Mouse (Mus musculus) heart, embryonic 11.5 days (tissue): ENCODE measurements around the gene Trim9. TPM values are rescaled to one million over a fixed set of nuclear protein-coding genes. Genes with fewer than 3 reads are reported as not detected.
A peak's percentile ranks its signal among the peaks of the same experiment; 100 is the strongest.

Experiments used
- ATAC-seq: fragments of 200-750 bp; cut with Nextera tagmentation; replicated peaks from 2 replicates; pipeline ENCODE4 v1.8.0; 2017; ENCODE audit warnings: moderate library complexity; ENCODE audit not compliant: insufficient number of reproducible peaks, low FRiP score, low TSS enrichment
- H3K27ac ChIP-seq: fragments of 300-500 bp; sonication (generic); 2 replicates; pipeline ENCODE4 v1.5.1; 2014; ENCODE audit warnings: mild to moderate bottlenecking, low read depth, low read length
- H3K27me3 ChIP-seq: fragments of 300-500 bp; sonication (generic); 2 replicates; pipeline ENCODE4 v1.6.1; 2014; ENCODE audit warnings: mild to moderate bottlenecking, low read length, mixed read lengths; ENCODE audit not compliant: control insufficient read depth, insufficient read depth
- H3K36me3 ChIP-seq: fragments of 300-500 bp; sonication (generic); 2 replicates; pipeline ENCODE4 v1.6.1; 2014; ENCODE audit warnings: mild to moderate bottlenecking, low read length, moderate library complexity, mixed read lengths; ENCODE audit not compliant: control insufficient read depth, insufficient read depth
- H3K4me1 ChIP-seq: fragments of 300-500 bp; sonication (generic); 2 replicates; pipeline ENCODE4 v1.6.1; 2014; ENCODE audit warnings: low read length; ENCODE audit not compliant: control insufficient read depth, insufficient read depth
- H3K4me2 ChIP-seq: fragments of 300-500 bp; sonication (generic); 2 replicates; pipeline ENCODE4 v1.6.1; 2014; ENCODE audit warnings: mild to moderate bottlenecking, moderate library complexity
- H3K4me3 ChIP-seq: fragments of 300-500 bp; sonication (generic); 2 replicates; pipeline ENCODE4 v1.5.1; 2014; ENCODE audit warnings: low read depth, low read length
- H3K9ac ChIP-seq: fragments of 300-500 bp; sonication (generic); 2 replicates; pipeline ENCODE4 v1.6.1; 2014; ENCODE audit warnings: mild to moderate bottlenecking, low read depth, low read length, moderate library complexity
- H3K9me3 ChIP-seq: fragments of 300-500 bp; sonication (generic); replicated peaks from 2 replicates; pipeline ENCODE4 v1.6.1; 2016; ENCODE audit warnings: low read length; ENCODE audit not compliant: control insufficient read depth
- WGBS: fragments of 180-500 bp; shearing (Covaris S2); extraction: QIAGEN DNeasy Blood & Tissue Kit; methylation state at CpG from one replicate; pipeline ENCODE4 v1.1.7; 2014; ENCODE audit not compliant: insufficient replicate concordance; 5-methylcytosine and 5-hydroxymethylcytosine counted together
- polyA plus RNA-seq: library from polyadenylated mRNA; unstranded; fragments of >200 nt; fragmentation: Nextera tagmentation; extraction: Ambion mirVana; gene quantifications from 2 replicates; pipeline ENCODE4 v1.2.1, GENCODE M21; 2014

Gene Trim9
- polyA plus RNA-seq, 1 experiment from 2014 or later, result 0.59 TPM

DNA sequence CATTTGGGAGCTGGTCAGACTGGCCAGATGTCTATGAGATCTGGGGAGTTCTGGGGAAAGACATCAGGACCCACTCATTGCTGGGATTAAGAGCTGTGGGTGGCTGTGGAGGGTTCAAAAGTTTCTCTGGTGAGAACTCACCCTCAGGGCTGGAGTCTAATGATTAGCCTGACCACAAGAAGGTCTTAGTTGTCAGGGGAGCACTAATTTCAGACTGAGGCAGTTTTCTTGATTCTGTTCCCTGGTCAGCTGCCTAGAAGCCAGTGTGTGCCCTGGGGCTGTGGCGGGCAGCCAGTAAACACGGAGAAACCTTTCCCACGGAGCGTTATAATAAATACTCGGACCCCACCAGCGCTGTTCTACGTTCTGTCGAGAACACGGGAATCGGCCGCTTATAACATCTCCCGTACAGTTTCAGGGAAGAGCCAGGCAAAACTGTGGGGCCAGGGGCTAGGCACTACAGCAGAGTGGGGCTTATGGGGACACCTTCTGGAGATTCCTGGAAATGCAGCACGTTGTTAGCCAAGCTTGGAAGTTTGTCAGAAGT, 112.4 kb downstream of the Trim9 start:
- no peak overlapping the region; the same call in 1 of the 2 replicates for H3K27ac ChIP-seq
- peaks cover 9% of the 10 kb centered on the region; the same call in 1 of the 2 replicates for H3K4me1 ChIP-seq
- H3K27me3 ChIP-seq, result no peaks in the 10 kb centered on the region
- WGBS, result 16% methylated on average over 13 of the region's 13 CpGs
- peak overlapping the region; percentile 34 for H3K4me3 ChIP-seq
- H3K4me2 ChIP-seq, result peak overlapping the region; percentile 65
- peak overlapping the region; percentile 62 for H3K9ac ChIP-seq
- no peaks in the 10 kb centered on the region for H3K36me3 ChIP-seq
- H3K9me3 ChIP-seq, result no peaks in the 10 kb centered on the region
- no peak for ATAC-seq

DNA sequence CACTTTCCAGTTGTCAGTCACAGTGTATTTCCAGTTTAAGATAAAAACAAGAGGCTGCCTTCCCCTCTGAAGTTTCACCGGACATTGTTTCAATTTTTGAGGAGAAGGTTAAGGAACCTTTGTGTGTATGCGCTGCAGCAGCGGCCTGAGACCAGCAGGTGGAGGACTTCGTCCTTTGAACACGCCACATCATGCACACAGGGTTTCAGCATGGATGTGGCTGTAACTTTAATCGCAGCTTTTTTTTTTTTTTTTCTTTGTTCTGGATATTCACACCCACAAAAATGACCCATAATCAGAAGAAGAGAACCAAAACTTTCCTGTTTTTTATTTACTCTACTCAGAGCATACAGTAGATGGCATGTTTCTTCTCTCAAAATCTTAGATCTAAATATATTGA, 113.0 kb downstream of the Trim9 start:
- H3K9ac ChIP-seq, result no peak overlapping the region
- H3K9me3 ChIP-seq, result no peaks in the 10 kb centered on the region
- no peaks in the 10 kb centered on the region for H3K27me3 ChIP-seq
- H3K36me3 ChIP-seq, result no peaks in the 10 kb centered on the region
- ATAC-seq, result no peak
- 42% methylated on average over 6 of the region's 6 CpGs for WGBS
- no peak overlapping the region for H3K27ac ChIP-seq
- peaks cover 9% of the 10 kb centered on the region; the same call in 1 of the 2 replicates for H3K4me1 ChIP-seq
- no peak overlapping the region for H3K4me2 ChIP-seq
- H3K4me3 ChIP-seq, result no peak overlapping the region

DNA sequence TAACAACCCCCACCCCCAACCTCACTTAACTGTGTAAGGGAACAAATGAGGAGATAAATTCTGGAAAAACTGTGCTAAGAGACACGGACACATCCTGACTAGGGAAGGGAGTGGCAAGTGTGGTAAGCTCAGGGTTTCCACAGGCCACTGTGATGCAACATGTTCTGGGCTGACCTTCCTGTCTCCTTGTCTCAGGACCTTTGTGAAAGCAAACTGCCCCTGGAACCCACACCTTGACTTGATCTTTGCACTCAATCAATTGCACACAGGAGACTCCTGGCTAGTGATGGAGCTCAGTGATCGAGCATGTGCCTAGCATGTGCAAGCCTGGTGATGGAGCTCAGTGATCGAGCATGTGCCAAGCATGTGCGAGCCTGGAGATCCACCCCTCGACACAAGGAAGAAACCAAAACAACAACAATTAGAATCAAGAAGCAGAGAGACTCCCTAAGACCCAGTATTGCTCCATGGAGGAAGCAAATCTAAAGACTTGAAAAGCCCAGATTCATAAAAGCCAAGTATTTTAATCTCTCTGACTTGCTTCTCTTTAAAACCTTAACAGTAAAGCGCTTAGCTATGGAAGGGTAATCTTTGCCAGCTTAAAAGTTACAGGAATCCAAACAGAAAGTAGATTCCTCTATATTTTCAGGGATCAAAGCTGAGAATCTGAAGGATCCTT, 113.6 kb downstream of the Trim9 start:
- Histone ChIP-seq H3K4me1 (peaks cover 9% of the 10 kb centered on the region; the same call in 1 of the 2 replicates), H3K9me3 (no peaks in the 10 kb centered on the region), H3K27ac (no peak overlapping the region), H3K4me3 (no peak overlapping the region), H3K27me3 (no peaks in the 10 kb centered on the region), H3K36me3 (no peaks in the 10 kb centered on the region), H3K4me2 (no peak overlapping the region), H3K9ac (no peak overlapping the region)
- 76% methylated on average over 6 of the region's 6 CpGs for WGBS
- no peak for ATAC-seq

DNA sequence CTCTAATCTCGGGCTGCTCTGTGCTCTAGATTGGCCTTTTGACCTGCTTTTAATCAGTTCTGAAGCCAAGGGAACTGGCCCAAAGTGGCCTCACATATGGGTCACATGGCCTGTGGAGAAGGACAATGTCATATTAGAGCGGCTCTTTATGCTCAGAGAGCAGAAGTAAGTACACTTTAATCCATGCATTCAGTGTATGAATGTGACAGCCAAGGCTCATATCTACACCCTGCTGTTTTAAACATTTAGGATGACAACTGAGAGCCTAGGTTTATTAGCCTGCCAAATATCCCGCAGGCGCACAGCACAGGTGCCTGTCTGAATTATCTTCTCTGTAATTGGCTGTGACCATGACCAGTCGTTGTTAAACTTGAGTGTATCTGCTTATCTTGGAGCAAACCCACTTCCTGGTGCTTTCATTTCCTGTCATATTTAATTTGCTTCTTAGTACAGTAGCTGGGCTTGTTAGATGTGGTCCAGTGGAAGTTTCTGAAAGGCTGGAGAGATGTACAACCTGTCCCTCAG, 115.3 kb downstream of the Trim9 start:
- 59% methylated on average over 5 of the region's 5 CpGs for WGBS
- Histone ChIP-seq H3K27ac (no peak overlapping the region; the same call in 1 of the 2 replicates), H3K36me3 (no peaks in the 10 kb centered on the region), H3K4me3 (no peak overlapping the region), H3K27me3 (no peaks in the 10 kb centered on the region), H3K4me2 (no peak overlapping the region), H3K4me1 (peaks cover 9% of the 10 kb centered on the region), H3K9ac (no peak overlapping the region), H3K9me3 (no peaks in the 10 kb centered on the region)
- ATAC-seq, result no peak

DNA sequence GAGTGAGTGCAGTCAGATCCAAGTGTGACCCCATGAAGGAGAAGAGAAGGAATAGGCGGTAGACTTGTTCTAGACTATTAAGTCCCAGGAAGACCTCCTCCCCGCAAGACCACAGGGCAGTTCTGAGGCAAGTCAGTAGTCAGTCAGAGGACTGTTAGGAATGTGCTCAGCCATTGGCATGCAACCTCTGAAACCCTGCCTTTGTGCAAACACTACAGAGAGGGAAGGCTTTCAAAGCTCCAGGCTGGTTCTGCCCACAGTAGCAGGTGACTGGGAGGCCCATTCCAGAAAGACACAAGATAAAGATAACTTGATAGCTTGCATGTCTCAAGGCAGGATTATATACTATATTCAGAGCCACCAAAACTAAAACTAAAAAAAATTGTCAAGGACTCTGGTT, 116.1 kb downstream of the Trim9 start, which contains the start of gene Pygl:
Gene Pygl (minus strand): TSS at position 195 of the 400 bp plus-strand sequence.
- Histone ChIP-seq H3K9me3 (no peaks in the 10 kb centered on the region), H3K9ac (no peak within 1 kb of the TSS), H3K36me3 (no peaks in the 10 kb centered on the region), H3K27me3 (no peaks in the 10 kb centered on the region), H3K4me2 (no peak within 1 kb of the TSS), H3K4me1 (peaks cover 16% of the 10 kb centered on the region), H3K4me3 (no peak within 1 kb of the TSS), H3K27ac (peak within 1 kb of the TSS; percentile 22; the same call in 1 of the 2 replicates)
- no peak for ATAC-seq
- 72% methylated on average over 2 of the region's 2 CpGs for WGBS

DNA sequence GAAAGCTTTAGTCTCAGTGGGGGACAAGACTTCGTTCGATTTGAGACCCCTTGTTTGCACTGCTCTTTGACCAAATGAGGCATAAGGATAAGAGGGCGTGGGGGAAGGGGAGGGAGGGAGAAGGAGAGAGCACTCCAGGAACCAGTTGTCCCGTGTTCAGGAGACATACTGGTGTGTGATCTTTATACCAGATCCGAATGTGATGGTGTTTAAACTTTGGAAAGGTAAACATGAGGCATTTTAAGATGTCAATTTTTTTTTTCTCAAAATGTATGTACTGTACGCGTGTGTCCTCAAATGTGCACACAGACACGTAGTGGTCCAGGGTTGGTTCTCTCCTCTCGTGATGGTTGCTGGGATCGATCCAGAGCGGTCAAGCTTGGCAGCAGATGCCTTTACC, 119.3 kb downstream of the Trim9 start:
- WGBS, result 58% methylated on average over 11 of the region's 11 CpGs

DNA sequence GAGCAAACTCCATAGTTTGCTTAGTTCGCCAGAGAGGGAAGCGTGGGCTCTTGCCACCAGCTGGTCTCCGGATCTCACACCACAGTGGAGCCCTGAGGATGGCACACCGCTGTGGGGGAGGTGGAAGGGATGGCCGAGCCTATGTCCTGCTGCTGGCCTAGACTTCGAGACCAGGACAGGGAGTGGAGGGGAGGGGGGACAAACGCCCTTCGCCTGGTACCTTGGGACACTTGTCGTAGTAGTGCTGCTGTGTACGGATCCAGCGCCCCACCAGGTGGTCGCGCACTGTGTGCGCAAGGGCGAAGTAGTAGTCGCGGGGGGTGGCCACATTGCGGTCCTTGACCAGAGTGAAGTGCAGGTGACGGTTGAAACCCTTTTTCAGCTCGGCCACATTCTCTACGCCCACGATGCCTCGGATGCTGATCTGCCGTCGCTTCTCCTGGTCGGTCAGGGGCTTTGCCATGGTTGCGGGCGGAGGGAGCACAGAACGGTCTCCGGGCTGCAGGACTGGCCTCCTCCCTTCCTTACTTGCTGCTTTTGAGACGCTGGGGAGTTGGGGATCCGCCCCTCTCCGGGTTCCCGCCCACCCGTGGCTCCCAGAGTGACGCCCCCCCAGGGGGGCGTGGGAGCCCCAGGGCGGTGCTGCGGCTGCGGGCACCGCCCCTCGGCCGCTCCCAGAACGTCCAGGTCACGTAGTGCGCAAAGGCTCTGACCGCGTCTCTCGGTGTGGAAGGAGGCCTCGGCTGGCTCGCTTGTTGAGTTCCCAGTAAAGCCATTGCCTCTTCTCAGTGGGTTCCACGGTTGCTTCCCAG, 120.1 kb downstream of the Trim9 start:
- H3K4me2 ChIP-seq, result peak overlapping the region; percentile 92
- peak overlapping the region; percentile 58 for H3K27ac ChIP-seq
- no peaks in the 10 kb centered on the region for H3K36me3 ChIP-seq
- H3K9ac ChIP-seq, result peak overlapping the region; percentile 77
- 2% methylated on average over 51 of the region's 52 CpGs for WGBS
- no peaks in the 10 kb centered on the region for H3K27me3 ChIP-seq
- H3K4me3 ChIP-seq, result peak overlapping the region; percentile 62
- ATAC-seq, result peak; percentile 93
- H3K9me3 ChIP-seq, result no peaks in the 10 kb centered on the region
- H3K4me1 ChIP-seq, result peaks cover 16% of the 10 kb centered on the region

More for the DNA sequence above, 119.3 kb downstream of the Trim9 start:
- no peaks in the 10 kb centered on the region for H3K36me3 ChIP-seq
- no peak for ATAC-seq
- peak overlapping the region; percentile 58; the same call in 1 of the 2 replicates for H3K27ac ChIP-seq
- H3K9me3 ChIP-seq, result no peaks in the 10 kb centered on the region
- H3K4me2 ChIP-seq, result peak overlapping the region; percentile 92
- H3K9ac ChIP-seq, result peak overlapping the region; percentile 77
- peak overlapping the region; percentile 62 for H3K4me3 ChIP-seq
- peaks cover 16% of the 10 kb centered on the region for H3K4me1 ChIP-seq
- no peaks in the 10 kb centered on the region for H3K27me3 ChIP-seq

DNA sequence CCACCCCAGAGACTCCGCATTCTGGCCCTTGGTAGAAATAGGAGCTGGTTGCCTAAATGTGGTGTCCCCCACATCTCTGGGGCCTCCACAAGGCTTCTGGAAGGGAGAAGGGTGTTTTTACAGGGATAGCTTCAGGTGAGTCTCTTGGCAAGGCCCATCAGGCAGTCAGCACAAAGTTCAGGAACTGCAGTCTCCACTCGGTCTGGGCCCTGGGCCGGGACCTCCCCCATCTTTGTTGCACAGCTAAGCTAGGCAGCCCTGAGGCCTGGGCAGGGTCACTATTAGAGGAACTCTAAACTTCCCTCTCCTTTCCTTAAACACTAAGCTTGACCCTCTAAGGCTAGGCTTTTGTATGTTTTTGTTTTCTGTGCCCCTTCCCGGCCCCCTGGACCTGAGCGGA, 120.8 kb downstream of the Trim9 start:
- Histone ChIP-seq H3K4me1 (peaks cover 13% of the 10 kb centered on the region), H3K9me3 (no peaks in the 10 kb centered on the region), H3K4me2 (peak overlapping the region; percentile 92), H3K27ac (peak overlapping the region; percentile 58; the same call in 1 of the 2 replicates), H3K27me3 (no peaks in the 10 kb centered on the region), H3K9ac (peak overlapping the region; percentile 77), H3K4me3 (peak overlapping the region; percentile 62), H3K36me3 (no peaks in the 10 kb centered on the region)
- WGBS, result 28% methylated on average over 5 of the region's 5 CpGs
- ATAC-seq, result no peak
